Mouse (Mus musculus) CH12.LX (cell line): ENCODE data around the gene Max. TPM values are rescaled to one million over a fixed set of nuclear protein-coding genes. Genes with fewer than 3 reads are reported as not detected.

ENCODE experiments used
- DNase-seq: peaks from one replicate; pipeline ENCODE4 v3.0.0-alpha.2; 2013; ENCODE audit errors: extremely low read depth
- H3K27ac ChIP-seq: 2 replicates; pipeline ENCODE4 v1.5.1; 2012; ENCODE audit warnings: low read depth, mild to moderate bottlenecking, control low read depth, moderate library complexity; ENCODE audit not compliant: insufficient read depth
- H3K27me3 ChIP-seq: replicated peaks from 2 replicates; pipeline ENCODE3; 2012; ENCODE audit warnings: inconsistent platforms
- H3K36me3 ChIP-seq, 2 experiments: replicated peaks in 1 of 2; 2 replicates each; pipeline versions ENCODE3 to v1.6.1; 2012; ENCODE audit warnings: inconsistent platforms in 1 of 2, low read length in 1 of 2, mild to moderate bottlenecking in 1 of 2, mixed read lengths in 1 of 2, moderate library complexity in 1 of 2; ENCODE audit not compliant: control insufficient read depth in 1 of 2, insufficient read depth in 1 of 2
- H3K4me1 ChIP-seq, 2 experiments: 2 replicates each; pipeline ENCODE4 v1.6.1; 2012; ENCODE audit warnings: inconsistent platforms in 1 of 2, moderate library complexity in 1 of 2; ENCODE audit not compliant: insufficient read depth in 2 of 2, control insufficient read depth in 1 of 2
- H3K4me2 ChIP-seq: 2 replicates; pipeline ENCODE4 v1.6.1; 2012; ENCODE audit warnings: low read depth, mild to moderate bottlenecking, control low read depth; ENCODE audit not compliant: poor library complexity, insufficient read depth, severe bottlenecking
- H3K4me3 ChIP-seq, 3 experiments: fragments of 150-350 bp in 1 of 3; sonication (generic) in 1 of 3; replicated peaks in 1 of 3; 2 replicates each; pipeline versions ENCODE3 to v1.5.1; 2011 to 2012; ENCODE audit warnings: low read depth in 2 of 3, low read length in 2 of 3, mild to moderate bottlenecking in 2 of 3, moderate library complexity in 2 of 3, control low read depth in 1 of 3, improper control_type of control experiment in 1 of 3, inconsistent platforms in 1 of 3, mixed read lengths in 1 of 3; ENCODE audit not compliant: poor library complexity in 1 of 3
- H3K79me2 ChIP-seq: replicated peaks from 2 replicates; pipeline ENCODE4 v1.6.1; 2012; ENCODE audit warnings: mild to moderate bottlenecking, moderate library complexity; ENCODE audit not compliant: control insufficient read depth, poor library complexity, insufficient read depth, severe bottlenecking; ENCODE audit errors: extremely low read depth
- H3K9ac ChIP-seq: 2 replicates; pipeline ENCODE4 v1.6.1; 2012; ENCODE audit warnings: low read depth, mild to moderate bottlenecking, control low read depth, moderate library complexity; ENCODE audit not compliant: insufficient read depth
- H3K9me3 ChIP-seq: replicated peaks from 2 replicates; pipeline ENCODE3; 2012; ENCODE audit warnings: low read length, inconsistent platforms, mixed read lengths
- CTCF ChIP-seq, 2 experiments: IDR thresholded peaks in 1 of 2; conservative IDR thresholded peaks in 1 of 2; 2 replicates each; pipeline ENCODE4 v1.5.1; 2011 to 2012; ENCODE audit warnings: low read depth in 2 of 2, low read length in 2 of 2, improper control_type of control experiment in 1 of 2, inconsistent platforms in 1 of 2, mild to moderate bottlenecking in 1 of 2, moderate library complexity in 1 of 2
- ELF1 ChIP-seq: IDR thresholded peaks from 2 replicates; pipeline ENCODE4 v1.6.1; 2014; ENCODE audit warnings: low read depth, mild to moderate bottlenecking, inconsistent platforms, low read length, improper control_type of control experiment
- ETS1 ChIP-seq: conservative IDR thresholded peaks from 2 replicates; pipeline ENCODE4 v1.6.1; 2012; ENCODE audit warnings: low read depth, mild to moderate bottlenecking, inconsistent platforms, low read length, improper control_type of control experiment, moderate library complexity
- IRF4 ChIP-seq: IDR thresholded peaks from 2 replicates; pipeline ENCODE4 v1.6.1; 2014; ENCODE audit warnings: low read depth, mild to moderate bottlenecking, inconsistent platforms, low read length, improper control_type of control experiment
- JUN ChIP-seq: IDR thresholded peaks from 2 replicates; pipeline ENCODE4 v1.6.1; 2011; ENCODE audit warnings: low read depth, mild to moderate bottlenecking, low read length, improper control_type of control experiment, moderate library complexity; ENCODE audit not compliant: insufficient read depth
- JUND ChIP-seq: conservative IDR thresholded peaks from 2 replicates; pipeline ENCODE4 v1.6.1; 2011; ENCODE audit warnings: low read depth, low read length, improper control_type of control experiment
- KAT2A ChIP-seq: IDR thresholded peaks from 2 replicates; pipeline ENCODE4 v1.6.1; 2012; ENCODE audit warnings: low read length, improper control_type of control experiment, inconsistent platforms; ENCODE audit not compliant: insufficient replicate concordance
- MAX ChIP-seq: IDR thresholded peaks from 2 replicates; pipeline ENCODE4 v1.6.1; 2011; ENCODE audit warnings: low read length, improper control_type of control experiment
- MEF2A ChIP-seq: IDR thresholded peaks from 2 replicates; pipeline ENCODE4 v1.6.1; 2014; ENCODE audit warnings: low read depth, mild to moderate bottlenecking, inconsistent platforms, low read length, improper control_type of control experiment, borderline replicate concordance
- MXI1 ChIP-seq: IDR thresholded peaks from 2 replicates; pipeline ENCODE4 v1.6.1; 2011; ENCODE audit warnings: mild to moderate bottlenecking, low read depth, low read length, improper control_type of control experiment
- NELFE ChIP-seq: IDR thresholded peaks from 2 replicates; pipeline ENCODE4 v1.6.1; 2011; ENCODE audit warnings: low read depth, low read length, improper control_type of control experiment
- POLR2AphosphoS2 ChIP-seq: IDR thresholded peaks from 2 replicates; pipeline ENCODE4 v1.6.1; 2011; ENCODE audit warnings: low read depth, low read length, improper control_type of control experiment
- TBP ChIP-seq: conservative IDR thresholded peaks from 2 replicates; pipeline ENCODE4 v1.6.1; 2011; ENCODE audit warnings: low read depth, low read length, improper control_type of control experiment
- TCF12 ChIP-seq: IDR thresholded peaks from 2 replicates; pipeline ENCODE4 v1.6.1; 2014; ENCODE audit warnings: low read depth, mild to moderate bottlenecking, inconsistent platforms, low read length, improper control_type of control experiment
- USF1 ChIP-seq: IDR thresholded peaks from 2 replicates; pipeline ENCODE4 v1.6.1; 2014; ENCODE audit warnings: low read depth, mild to moderate bottlenecking, inconsistent platforms, low read length, improper control_type of control experiment
- USF2 ChIP-seq: conservative IDR thresholded peaks from 2 replicates; pipeline ENCODE4 v1.6.1; 2011; ENCODE audit warnings: low read depth, low read length, improper control_type of control experiment
- ZC3H11A ChIP-seq: IDR thresholded peaks from 2 replicates; pipeline ENCODE4 v1.6.1; 2012; ENCODE audit warnings: low read depth, mild to moderate bottlenecking, inconsistent platforms, low read length, improper control_type of control experiment
- ZKSCAN1 ChIP-seq: IDR thresholded peaks from 2 replicates; pipeline ENCODE4 v1.6.1; 2012; ENCODE audit warnings: low read depth, inconsistent platforms, low read length, improper control_type of control experiment, borderline replicate concordance
- ZNF384 ChIP-seq: IDR thresholded peaks from 2 replicates; pipeline ENCODE4 v1.6.1; 2012; ENCODE audit warnings: low read depth, low read length, improper control_type of control experiment, inconsistent platforms
- dilution Hi-C: fragments of 300-500 bp; cut with MboI; formaldehyde crosslinking; loops from 2 replicates; pipeline ENCODE4 v1.14.3; 2020; ENCODE audit warnings: low sequenced_read_pairs; ENCODE audit not compliant: extremely low pct_unique_long_range_greater_than_20kb, extremely low pct_ligation_motif_present
- in situ Hi-C: fragments of 300-500 bp; cut with MboI; formaldehyde crosslinking; loops from 3 replicates; pipeline ENCODE4 v1.14.3; 2019; ENCODE audit warnings: low sequenced_read_pairs, low pct_ligation_motif_present, low pct_unique_long_range_greater_than_20kb, mixed read lengths
- polyA plus RNA-seq: library from polyadenylated mRNA; unstranded; fragments of >175 nt; gene quantifications from 2 replicates; pipeline ENCODE4 v1.2.1, GENCODE M21; 2012; ENCODE audit warnings: low read depth; ENCODE audit not compliant: insufficient read length
- total RNA-seq, 2 experiments: library from RNA; depleted of rRNA; stranded (reverse); fragments of 300-350 nt in 1 of 2; fragments of >200 nt in 1 of 2; gene quantifications; 2 replicates each; pipeline ENCODE4 v1.2.3; 2012 to 2014

Max gene
- total and polyA plus RNA-seq, 3 experiments, result 23.9 to 128 (median 69.6) TPM

GRCm38 (mm10) chr12:76943046-76943445 is 19.0 kb downstream of the Max start:
- TF ChIP-seq POLR2AphosphoS2 (no peak), USF1 (peak; percentile 47), TBP (no peak), MXI1 (no peak), ZNF384 (no peak), USF2 (peak; percentile 22; the same call in 1 of the 2 replicates), IRF4 (no peak), ETS1 (no peak), TCF12 (no peak), MAX (no peak), KAT2A (no peak)
- no peak for DNase-seq
- Histone ChIP-seq H3K27ac (no peak overlapping the region), H3K36me3 (peaks cover 88 to 98% of the 10 kb centered on the region in 2 experiments), H3K9me3 (no peaks in the 10 kb centered on the region), H3K4me2 (no peak overlapping the region), H3K27me3 (no peaks in the 10 kb centered on the region), H3K4me3 (no peak overlapping the region), H3K4me1 (peaks cover 0 to 16% of the 10 kb centered on the region in 2 experiments; a peak in 1 of 4 replicates), H3K9ac (no peak overlapping the region), H3K79me2 (peaks cover 13% of the 10 kb centered on the region)
- in situ Hi-C loops (no loop called here), dilution Hi-C loops (no loop called here)

GRCm38 (mm10) chr12:76942476-76942875 is 19.5 kb downstream of the Max start:
- in situ Hi-C loops, result no loop called here
- Histone ChIP-seq H3K4me1 (peaks cover 0 to 16% of the 10 kb centered on the region in 2 experiments; a peak in 1 of 4 replicates), H3K27ac (no peak overlapping the region), H3K9me3 (no peaks in the 10 kb centered on the region), H3K9ac (no peak overlapping the region), H3K4me2 (no peak overlapping the region), H3K27me3 (no peaks in the 10 kb centered on the region), H3K79me2 (peaks cover 10% of the 10 kb centered on the region), H3K4me3 (no peak overlapping the region)
- no peak for DNase-seq
- TF ChIP-seq POLR2AphosphoS2 (no peak), JUN (no peak), MEF2A (no peak), ZC3H11A (no peak), ZKSCAN1 (no peak), JUND (no peak), NELFE (no peak), MXI1 (no peak), USF2 (no peak), CTCF (conservative IDR thresholded peaks at IDR 0.05 in 1 of 2, IDR thresholded peaks at IDR 0.05 in 1 of 2; ENCODE audit: low read depth in 2 of 2, low read length in 2 of 2) (no peak), ELF1 (no peak), MAX (no peak)
- TF ChIP-seq, all 38 proteins: peak for 0
- H3K36me3 ChIP-seq, result peaks cover 86 to 97% of the 10 kb centered on the region in 2 experiments
- dilution Hi-C loops, result no loop called here
